Mouse (Mus musculus) embryonic fibroblast, embryonic 13.5 days (primary cell): ENCODE data around the gene Nfatc4.

ENCODE experiments used
- CTCF ChIP-seq: IDR thresholded peaks from 2 replicates; pipeline ENCODE4 v1.5.1; 2011; ENCODE audit warnings: mild to moderate bottlenecking, control low read depth, low read length, moderate library complexity, borderline replicate concordance; ENCODE audit not compliant: insufficient read depth
- POLR2A ChIP-seq: IDR thresholded peaks from 2 replicates; pipeline ENCODE4 v1.6.1; 2011; ENCODE audit warnings: low read depth, mild to moderate bottlenecking, control low read depth, low read length, moderate library complexity

DNA sequence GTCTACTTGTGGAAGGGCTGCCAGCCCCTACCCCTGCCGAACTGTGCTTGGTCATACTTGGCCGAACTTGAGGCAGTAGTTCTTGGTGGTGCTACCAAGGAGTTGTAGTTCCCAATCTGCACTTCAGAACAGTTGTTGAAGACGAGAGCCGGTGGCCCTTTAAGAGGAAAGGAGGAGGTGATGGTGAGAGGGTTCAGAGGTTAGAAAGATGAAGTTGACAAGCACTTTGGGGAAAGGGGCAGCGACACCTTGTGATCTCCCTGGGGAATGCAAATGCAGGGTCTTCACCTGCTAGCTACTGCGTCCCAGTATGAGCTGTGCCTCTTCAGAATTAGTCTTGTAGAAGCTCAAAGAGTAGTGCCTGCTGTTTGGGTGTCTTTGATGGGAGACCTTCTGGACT is 37.7 kb upstream of the Nfatc4 start:
- TF ChIP-seq CTCF: peak; percentile 17; the same call in 1 of the 2 replicates
- no peak for TF ChIP-seq POLR2A
